Mouse (Mus musculus): Measurements from ENCODE around the gene Baz1a. TPM values are rescaled to one million over a fixed set of nuclear protein-coding genes. Genes with fewer than 3 reads are reported as not detected.
A peak's percentile ranks its signal among the peaks of the same experiment; 100 is the strongest.

The Baz1a gene
- total and polyA plus RNA-seq, 2 experiments: 1.6 to 6.8 TPM

DNA sequence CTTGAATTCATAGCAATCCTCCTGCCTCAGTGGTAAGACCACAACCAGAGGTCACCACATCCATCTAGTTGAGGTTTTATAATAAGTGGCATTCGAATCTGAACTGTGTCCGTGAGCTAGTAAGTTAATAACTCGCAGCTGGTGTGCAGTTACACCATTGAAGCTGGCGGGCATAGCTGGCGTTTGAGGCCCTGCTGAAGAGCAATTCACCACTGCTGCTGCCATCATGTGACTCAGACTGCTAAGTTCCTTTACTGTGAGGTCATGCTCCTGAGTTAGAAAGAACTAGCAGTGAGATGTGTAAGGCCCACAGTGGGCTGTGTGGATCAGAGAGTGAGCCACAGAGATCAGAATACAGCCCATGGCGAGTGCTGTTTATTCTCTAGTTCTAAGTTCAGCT lies 139.4 kb downstream of the Baz1a start:
- H3K79me2 ChIP-seq (ENCODE audit: control insufficient read depth, insufficient read depth, low read length): no peaks in the 10 kb centered on the region
- no peaks in the 10 kb centered on the region for H3K27me3 ChIP-seq (ENCODE audit: control insufficient read depth, insufficient read depth, low read length)
- no peak overlapping the region for H3K9ac ChIP-seq (ENCODE audit: low read depth, low read length)
- H3K27ac ChIP-seq (replicated peaks; ENCODE audit: insufficient read depth, low read depth, low read length): no peak overlapping the region
- H3K36me3 ChIP-seq (ENCODE audit: control insufficient read depth, insufficient read depth, low read length): no peaks in the 10 kb centered on the region
- no peak for DNase-seq (ENCODE audit: extremely low read depth, low read depth, low spot score)
- TF ChIP-seq CTCF (IDR thresholded peaks at IDR 0.05; ENCODE audit: low read depth, low read length) (no peak), POLR2A (IDR thresholded peaks at IDR 0.05; ENCODE audit: extremely low read depth, insufficient read depth, low read length) (no peak)
- no peaks in the 10 kb centered on the region for H3K4me1 ChIP-seq (ENCODE audit: control insufficient read depth, insufficient read depth, low read length)
- WGBS: 94% methylated on average over 6 of the region's 6 CpGs
- H3K4me3 ChIP-seq (ENCODE audit: insufficient read depth, low read depth, low read length): no peak overlapping the region

DNA sequence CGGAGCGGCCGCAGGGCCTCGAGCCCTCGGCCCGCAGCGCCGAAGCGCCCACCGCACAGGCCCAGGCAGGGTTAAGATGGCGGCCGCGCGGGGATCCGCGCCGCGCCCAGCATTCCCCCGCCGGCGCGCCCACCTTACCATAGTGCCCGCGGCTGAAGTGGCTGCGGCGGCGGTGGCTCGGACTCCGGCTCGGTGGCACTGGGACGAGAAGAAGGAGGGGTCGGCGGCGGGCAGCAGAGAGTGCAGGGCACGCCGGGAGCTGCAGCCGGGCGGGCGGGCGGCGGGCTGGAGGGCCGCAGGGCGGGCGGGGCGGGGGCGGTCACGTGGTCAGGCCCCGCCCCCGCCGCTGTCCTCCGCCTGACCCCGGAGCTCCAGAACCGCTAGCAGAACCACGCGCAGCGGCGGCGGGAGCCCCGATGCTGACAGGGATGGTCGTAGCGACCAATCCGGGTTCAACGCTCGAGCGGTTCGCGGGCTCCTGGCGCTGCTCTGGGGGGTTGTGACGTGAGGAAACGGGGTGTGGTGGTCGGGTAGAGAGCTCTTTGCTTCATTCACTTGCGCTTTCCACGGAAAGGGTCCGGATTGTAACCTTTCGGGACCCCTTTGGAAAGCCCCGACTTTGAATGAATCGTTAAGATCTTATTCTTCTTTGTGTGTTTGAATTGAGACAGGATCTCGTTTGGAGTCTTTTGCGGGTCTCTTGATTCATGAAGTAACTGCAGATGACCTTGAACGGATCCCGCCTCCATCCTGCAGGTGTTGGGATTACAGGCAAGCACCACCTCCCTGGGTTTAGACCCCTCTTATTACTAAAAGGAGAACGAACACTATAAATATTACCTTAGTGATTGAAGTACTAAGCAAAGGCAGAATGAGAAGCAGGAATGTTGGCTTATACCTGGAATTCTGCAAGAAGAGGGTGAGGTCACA lies 151.3 kb downstream of the Baz1a start, which contains the start of gene Cfl2:
Gene Cfl2 (minus strand): TSS at position 272 of the 930 bp plus-strand sequence.
- Histone ChIP-seq H3K79me2 (ENCODE audit: control insufficient read depth, insufficient read depth, low read length) (no peaks in the 10 kb centered on the region), H3K4me1 (ENCODE audit: control insufficient read depth, insufficient read depth, low read length) (peaks cover 4% of the 10 kb centered on the region; the same call in 1 of the 2 replicates), H3K9ac (ENCODE audit: low read depth, low read length) (peak within 1 kb of the TSS; percentile 98), H3K27me3 (ENCODE audit: control insufficient read depth, insufficient read depth, low read length) (no peaks in the 10 kb centered on the region), H3K36me3 (ENCODE audit: control insufficient read depth, insufficient read depth, low read length) (peaks cover 9% of the 10 kb centered on the region), H3K27ac (replicated peaks; ENCODE audit: insufficient read depth, low read depth, low read length) (peak within 1 kb of the TSS; percentile 58), H3K4me3 (ENCODE audit: insufficient read depth, low read depth, low read length) (peak within 1 kb of the TSS; percentile 72)
- TF ChIP-seq POLR2A (IDR thresholded peaks at IDR 0.05; ENCODE audit: extremely low read depth, insufficient read depth, low read length) (peak; percentile 21; the same call in 1 of the 2 replicates), CTCF (IDR thresholded peaks at IDR 0.05; ENCODE audit: low read depth, low read length) (no peak)
- WGBS: under 1% methylated on average over 79 of the region's 82 CpGs
- peak; percentile 36 for DNase-seq (ENCODE audit: extremely low read depth, low read depth, low spot score)

GRCm38 (mm10) chr12:54861991-54862605 lies 152.1 kb downstream of the Baz1a start:
- H3K36me3 ChIP-seq (ENCODE audit: control insufficient read depth, insufficient read depth, low read length): peaks cover 9% of the 10 kb centered on the region
- no peaks in the 10 kb centered on the region for H3K79me2 ChIP-seq (ENCODE audit: control insufficient read depth, insufficient read depth, low read length)
- H3K4me3 ChIP-seq (ENCODE audit: insufficient read depth, low read depth, low read length): peak overlapping the region; percentile 72
- peaks cover 4% of the 10 kb centered on the region; the same call in 1 of the 2 replicates for H3K4me1 ChIP-seq (ENCODE audit: control insufficient read depth, insufficient read depth, low read length)
- TF ChIP-seq POLR2A (IDR thresholded peaks at IDR 0.05; ENCODE audit: extremely low read depth, insufficient read depth, low read length) (no peak), CTCF (IDR thresholded peaks at IDR 0.05; ENCODE audit: low read depth, low read length) (no peak)
- WGBS: under 1% methylated on average over 36 of the region's 36 CpGs
- H3K27me3 ChIP-seq (ENCODE audit: control insufficient read depth, insufficient read depth, low read length): no peaks in the 10 kb centered on the region
- H3K27ac ChIP-seq (replicated peaks; ENCODE audit: insufficient read depth, low read depth, low read length): peak overlapping the region; percentile 58
- DNase-seq (ENCODE audit: extremely low read depth, low read depth, low spot score): peak; percentile 57
- H3K9ac ChIP-seq (ENCODE audit: low read depth, low read length): peak overlapping the region; percentile 98

GRCm38 (mm10) chr12:54859531-54859930 lies 154.6 kb downstream of the Baz1a start:
- H3K9ac ChIP-seq (ENCODE audit: low read depth, low read length): no peak overlapping the region
- peak; percentile 68 for DNase-seq (ENCODE audit: extremely low read depth, low read depth, low spot score)
- no peak overlapping the region for H3K27ac ChIP-seq (replicated peaks; ENCODE audit: insufficient read depth, low read depth, low read length)
- TF ChIP-seq POLR2A (IDR thresholded peaks at IDR 0.05; ENCODE audit: extremely low read depth, insufficient read depth, low read length) (no peak), CTCF (IDR thresholded peaks at IDR 0.05; ENCODE audit: low read depth, low read length) (no peak)
- no peak overlapping the region for H3K4me3 ChIP-seq (ENCODE audit: insufficient read depth, low read depth, low read length)
- 35% methylated on average over 6 of the region's 6 CpGs for WGBS
- no peaks in the 10 kb centered on the region for H3K79me2 ChIP-seq (ENCODE audit: control insufficient read depth, insufficient read depth, low read length)
- H3K4me1 ChIP-seq (ENCODE audit: control insufficient read depth, insufficient read depth, low read length): peaks cover 4% of the 10 kb centered on the region; the same call in 1 of the 2 replicates
- H3K36me3 ChIP-seq (ENCODE audit: control insufficient read depth, insufficient read depth, low read length): peaks cover 15% of the 10 kb centered on the region
- H3K27me3 ChIP-seq (ENCODE audit: control insufficient read depth, insufficient read depth, low read length): no peaks in the 10 kb centered on the region

DNA sequence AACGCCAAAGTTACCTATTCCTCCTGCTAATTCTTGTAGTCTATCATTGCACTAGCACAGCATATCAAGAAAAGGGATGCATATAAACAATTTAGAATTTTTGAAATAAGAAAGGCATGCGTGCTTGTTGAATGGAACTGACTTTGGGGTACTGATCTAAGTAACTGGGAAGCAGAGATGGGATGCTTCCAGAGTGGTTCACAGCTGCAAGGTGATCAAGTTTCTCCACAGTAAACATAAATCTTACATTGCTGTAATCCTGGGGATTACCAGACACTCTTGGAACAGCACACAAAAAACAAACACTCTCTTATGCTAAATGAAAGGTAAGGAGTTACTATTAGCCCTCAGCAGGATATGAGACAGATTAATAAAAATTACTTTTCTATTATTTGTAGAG lies 163.6 kb downstream of the Baz1a start:
- Histone ChIP-seq H3K27ac (replicated peaks; ENCODE audit: insufficient read depth, low read depth, low read length) (no peak overlapping the region), H3K36me3 (ENCODE audit: control insufficient read depth, insufficient read depth, low read length) (no peaks in the 10 kb centered on the region), H3K4me3 (ENCODE audit: insufficient read depth, low read depth, low read length) (no peak overlapping the region), H3K4me1 (ENCODE audit: control insufficient read depth, insufficient read depth, low read length) (no peaks in the 10 kb centered on the region), H3K79me2 (ENCODE audit: control insufficient read depth, insufficient read depth, low read length) (no peaks in the 10 kb centered on the region), H3K9ac (ENCODE audit: low read depth, low read length) (no peak overlapping the region), H3K27me3 (ENCODE audit: control insufficient read depth, insufficient read depth, low read length) (no peaks in the 10 kb centered on the region)
- WGBS: 86% methylated on average over 2 of the region's 2 CpGs
- no peak for DNase-seq (ENCODE audit: extremely low read depth, low read depth, low spot score)
- TF ChIP-seq CTCF (IDR thresholded peaks at IDR 0.05; ENCODE audit: low read depth, low read length) (no peak), POLR2A (IDR thresholded peaks at IDR 0.05; ENCODE audit: extremely low read depth, insufficient read depth, low read length) (no peak)

Data from liver, adult 2 months (tissue).